Mouse (Mus musculus) brain, embryonic 14.5 days (tissue): ENCODE measurements at regions not wholly inside any gene's neighbourhood (a gene's known extent, or its start where the extent isn't known, plus 50 kb on each side); places are given as distances from the start of the nearest gene placed in this dataset.

Experiments used
- CTCF ChIP-seq: fragments of 200-500 bp; IDR thresholded peaks from 2 replicates; pipeline ENCODE4 v1.5.1; 2012; ENCODE audit warnings: inconsistent platforms, mild to moderate bottlenecking, moderate library complexity, borderline replicate concordance; ENCODE audit not compliant: insufficient read depth, insufficient read length; ENCODE audit errors: extremely low read depth
- POLR2A ChIP-seq: fragments of 200-500 bp; IDR thresholded peaks from 2 replicates; pipeline ENCODE4 v1.6.1; 2012; ENCODE audit warnings: mild to moderate bottlenecking, inconsistent platforms, borderline replicate concordance; ENCODE audit not compliant: poor library complexity, insufficient read depth, insufficient read length, severe bottlenecking; ENCODE audit errors: extremely low read depth

- TF ChIP-seq CTCF (no peak), POLR2A (no peak)
Observed at GRCm38 (mm10) chr3:139859966-139860635, 654.6 kb downstream of the Stpg2 start.
